Mouse (Mus musculus) brown adipose tissue, adult 24 weeks (tissue): ENCODE measurements around the gene Slc4a10. TPM values are rescaled to one million over a fixed set of nuclear protein-coding genes. Genes with fewer than 3 reads are reported as not detected.

Source experiments
- H3K27ac ChIP-seq: fragments of 200-500 bp; replicated peaks from 2 replicates; pipeline ENCODE4 v1.5.1; 2012; ENCODE audit warnings: low read depth, mild to moderate bottlenecking, low read length
- H3K4me1 ChIP-seq: fragments of 200-500 bp; 2 replicates; pipeline ENCODE4 v1.6.1; 2012; ENCODE audit warnings: low read length, mixed read lengths; ENCODE audit not compliant: control insufficient read depth, insufficient read depth, insufficient read length
- H3K4me3 ChIP-seq: fragments of 200-500 bp; 2 replicates; pipeline ENCODE4 v1.5.1; 2012; ENCODE audit warnings: low read depth, mild to moderate bottlenecking, low read length, moderate library complexity; ENCODE audit not compliant: insufficient read depth
- polyA plus RNA-seq: library from polyadenylated mRNA; stranded (reverse); fragments of >200 nt; gene quantifications from 2 replicates; pipeline ENCODE4 v1.2.4, GENCODE M21; 2012; ENCODE audit not compliant: missing spikeins, insufficient read depth, insufficient read length

The Slc4a10 gene
- polyA plus RNA-seq, 1 experiment = not detected

GRCm38 (mm10) chr2:62355766-62356165 lies 309.5 kb downstream of the Slc4a10 start:
- Histone ChIP-seq H3K4me1 (no peaks in the 10 kb centered on the region), H3K27ac (no peak overlapping the region), H3K4me3 (no peak overlapping the region)

GRCm38 (mm10) chr2:62356606-62357005 lies 310.3 kb downstream of the Slc4a10 start:
- Histone ChIP-seq H3K4me1 (no peaks in the 10 kb centered on the region), H3K27ac (no peak overlapping the region), H3K4me3 (no peak overlapping the region)

- H3K4me1 ChIP-seq = no peaks in the 10 kb centered on the region
- no peak overlapping the region for H3K4me3 ChIP-seq
Measured at GRCm38 (mm10) chr2:62357259-62357658, 311.0 kb downstream of the Slc4a10 start.

GRCm38 (mm10) chr2:62360872-62361271 lies 314.6 kb downstream of the Slc4a10 start:
- Histone ChIP-seq H3K4me1 (no peaks in the 10 kb centered on the region), H3K27ac (no peak overlapping the region), H3K4me3 (no peak overlapping the region)

More at GRCm38 (mm10) chr2:62357259-62357658, 311.0 kb downstream of the Slc4a10 start:
- H3K27ac ChIP-seq = no peak overlapping the region

GRCm38 (mm10) chr2:62361514-62361913 lies 315.3 kb downstream of the Slc4a10 start:
- no peak overlapping the region for H3K4me3 ChIP-seq
- H3K27ac ChIP-seq = no peak overlapping the region
- no peaks in the 10 kb centered on the region for H3K4me1 ChIP-seq

- Histone ChIP-seq H3K27ac (no peak overlapping the region), H3K4me1 (no peaks in the 10 kb centered on the region), H3K4me3 (no peak overlapping the region)
Measured at GRCm38 (mm10) chr2:62362211-62362610, 315.9 kb downstream of the Slc4a10 start.

- Histone ChIP-seq H3K4me1 (no peaks in the 10 kb centered on the region), H3K27ac (no peak overlapping the region), H3K4me3 (no peak overlapping the region)
Measured at GRCm38 (mm10) chr2:62363606-62364005, 317.3 kb downstream of the Slc4a10 start.

GRCm38 (mm10) chr2:62368349-62369053 lies 322.2 kb downstream of the Slc4a10 start:
- Histone ChIP-seq H3K27ac (no peak overlapping the region), H3K4me1 (no peaks in the 10 kb centered on the region), H3K4me3 (no peak overlapping the region)

- no peak overlapping the region for H3K4me3 ChIP-seq
- no peaks in the 10 kb centered on the region for H3K4me1 ChIP-seq
- no peak overlapping the region for H3K27ac ChIP-seq
Measured at GRCm38 (mm10) chr2:62370048-62370447, 323.8 kb downstream of the Slc4a10 start.

GRCm38 (mm10) chr2:62373692-62374091 lies 327.4 kb downstream of the Slc4a10 start:
- no peak overlapping the region for H3K4me3 ChIP-seq
- no peak overlapping the region for H3K27ac ChIP-seq
- H3K4me1 ChIP-seq = no peaks in the 10 kb centered on the region

Other genes with a start within 250 kb of the Slc4a10 start
- gene Tbr1, start 243.5 kb upstream of the Slc4a10 start, polyA plus RNA-seq = not detected in 2 replicates